Mouse (Mus musculus) lung, postnatal 10 days (tissue): ENCODE results near the gene Mkrn2os.

ENCODE experiments used
- DNase-seq: peaks from one replicate; pipeline ENCODE4 v3.0.0; 2021

Mkrn2os gene

GRCm38 (mm10) chr6:115582328-115583115, 9.9 kb downstream of the Mkrn2os start:
- no peak for DNase-seq

- no peak for DNase-seq
Measured at GRCm38 (mm10) chr6:115580810-115581209, 11.6 kb downstream of the Mkrn2os start.

DNA sequence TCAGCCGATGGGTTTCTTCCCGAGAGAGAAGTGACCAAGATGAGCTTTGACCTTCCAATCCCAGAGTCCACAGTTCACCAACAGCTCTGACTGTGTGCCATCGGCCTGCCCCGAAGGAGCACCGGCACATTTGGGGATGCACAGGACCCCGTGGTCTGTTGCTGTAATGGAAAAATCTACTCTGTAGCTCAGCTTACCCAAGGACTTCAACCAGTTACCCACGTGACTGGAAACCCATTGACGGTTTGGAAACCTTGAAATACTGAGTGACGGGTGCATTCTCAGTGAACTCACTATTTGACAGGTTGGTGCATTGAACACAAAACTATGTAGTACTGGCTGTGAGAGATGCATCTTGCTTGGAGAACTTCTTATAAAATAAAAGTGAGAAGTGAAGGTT, 14.4 kb downstream of the Mkrn2os start:
- no peak for DNase-seq

DNA sequence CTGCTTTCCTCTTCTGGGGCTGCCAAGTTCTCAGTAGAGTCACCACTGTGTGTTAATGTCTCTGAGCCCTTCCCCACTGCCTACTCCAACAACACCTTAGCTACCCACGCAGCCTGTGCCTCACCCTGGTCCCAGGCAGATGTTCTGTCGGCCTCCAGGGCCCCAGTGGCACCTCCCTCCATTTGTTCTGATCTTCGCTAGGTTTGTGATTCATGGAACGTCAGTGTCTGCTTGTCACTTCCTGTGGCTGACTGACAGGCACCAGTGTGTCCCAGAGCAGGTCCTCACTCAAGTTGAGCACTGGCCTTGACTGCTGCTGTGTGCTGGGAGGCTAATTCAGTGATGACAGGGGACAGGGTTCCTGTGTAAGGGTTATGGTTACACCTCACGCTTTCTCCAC, 15.0 kb downstream of the Mkrn2os start:
- DNase-seq: no peak

DNA sequence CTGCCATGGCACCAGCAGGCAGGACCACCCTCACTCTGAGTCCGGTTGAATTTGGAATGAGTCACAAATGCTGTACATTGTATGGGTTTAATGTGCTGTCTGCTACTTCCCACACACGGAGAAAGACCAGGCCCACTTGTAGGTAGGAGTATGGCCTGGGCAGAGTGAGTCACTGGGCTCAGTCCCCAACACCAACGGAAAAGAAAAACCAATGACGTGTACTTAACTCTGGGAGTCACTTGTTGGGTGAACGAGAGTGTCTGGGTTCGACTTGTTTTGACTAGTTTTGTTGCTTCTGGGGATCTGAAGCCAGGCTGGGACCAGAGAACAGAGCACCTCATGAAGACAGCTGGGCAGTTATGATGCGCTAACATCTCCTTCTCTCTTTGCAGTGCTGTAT, 18.2 kb downstream of the Mkrn2os start:
- no peak for DNase-seq

- DNase-seq: no peak
Measured at GRCm38 (mm10) chr6:115565479-115566045, 26.8 kb downstream of the Mkrn2os start.

DNA sequence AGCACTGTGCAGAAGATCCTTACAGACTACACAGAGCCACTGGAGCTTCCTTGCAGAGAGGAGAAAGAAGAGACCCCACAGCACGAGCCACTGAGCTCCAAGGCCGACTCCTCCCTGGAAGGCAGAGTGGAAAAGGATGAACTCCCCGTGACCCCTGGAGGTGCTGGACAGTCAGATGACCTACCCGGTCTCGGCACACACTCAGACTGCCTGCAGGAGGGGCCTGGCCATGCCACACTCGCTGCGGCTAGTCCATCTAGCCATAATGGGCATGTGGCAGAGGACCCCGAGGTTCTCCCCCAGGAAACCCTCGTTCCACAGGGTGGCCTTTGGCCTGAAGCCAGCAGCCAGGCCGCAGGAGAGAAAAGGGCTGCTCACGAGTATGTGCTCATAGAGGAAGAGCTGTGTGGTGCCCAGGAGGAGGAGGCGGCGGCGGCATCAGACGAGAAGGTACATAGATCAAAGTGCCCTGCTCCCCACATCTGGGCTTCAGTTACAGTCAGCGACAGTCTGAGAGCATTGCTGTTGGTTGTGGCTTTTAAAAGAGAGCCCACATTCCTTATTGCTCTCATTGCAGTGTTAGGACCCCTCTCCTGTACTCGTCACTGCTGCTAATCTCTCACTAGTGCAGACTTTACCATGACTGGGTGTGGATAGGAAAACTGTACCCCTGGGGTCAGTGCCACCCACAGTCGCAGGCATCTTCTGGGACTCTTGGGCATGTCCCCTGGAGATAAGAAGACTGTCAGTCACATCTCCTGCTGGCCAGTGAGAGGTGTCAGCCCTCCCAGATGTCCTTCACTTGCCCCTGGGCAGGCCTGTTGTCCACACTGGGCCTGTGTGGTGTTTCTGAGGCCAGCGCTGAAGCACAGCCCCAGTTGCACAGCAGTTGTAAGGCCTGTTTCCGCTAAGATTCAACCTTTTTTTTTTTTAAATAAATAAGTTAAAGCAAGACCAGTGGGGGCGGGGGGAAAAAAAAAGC, 32.4 kb downstream of the Mkrn2os start:
- DNase-seq: peak; percentile 59

DNA sequence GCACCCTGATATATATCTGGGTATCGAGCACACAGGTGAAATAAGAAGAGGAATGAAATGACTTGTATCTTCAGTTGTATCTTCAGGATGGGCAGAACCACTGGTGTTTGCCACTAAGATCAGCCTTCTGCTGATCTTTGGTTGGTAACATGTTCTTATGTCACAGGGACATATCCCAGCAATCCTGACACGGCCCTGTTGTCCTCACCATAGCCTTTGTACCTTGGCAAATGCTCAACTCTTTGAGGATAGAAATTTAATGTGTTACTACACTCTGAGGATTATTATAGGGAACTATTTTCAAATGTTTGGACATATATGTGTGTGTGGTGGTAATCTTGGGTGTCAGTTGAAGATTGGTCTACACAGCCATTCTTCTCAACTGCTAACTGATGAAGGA, 34.2 kb downstream of the Mkrn2os start:
- DNase-seq: no peak

- DNase-seq: no peak
Measured at GRCm38 (mm10) chr6:115555485-115555884, 36.9 kb downstream of the Mkrn2os start.

DNA sequence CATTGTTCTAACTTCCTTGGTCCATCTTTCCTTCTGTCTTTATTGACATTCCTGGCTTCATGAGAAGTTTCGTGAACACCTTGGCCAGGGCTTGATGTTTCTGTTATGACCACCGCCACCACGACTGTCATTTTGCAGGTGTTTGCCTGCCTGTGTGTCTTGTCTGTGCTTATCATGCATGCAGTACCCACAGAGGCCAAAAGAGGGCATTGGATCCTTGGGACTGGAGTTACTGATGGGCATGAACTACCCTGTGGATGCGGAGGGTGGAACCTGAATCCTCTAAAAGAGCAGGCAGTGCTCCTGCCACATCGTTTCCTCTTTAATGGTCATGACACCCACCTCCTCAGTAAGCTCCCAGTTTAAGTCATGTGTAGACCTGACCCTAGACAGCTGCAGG, 46.1 kb downstream of the Mkrn2os start:
- peak; percentile 63 for DNase-seq

GRCm38 (mm10) chr6:115544442-115544970, 47.9 kb downstream of the Mkrn2os start, which contains the start of gene Tsen2:
TSS of gene Tsen2 (plus strand) at chr6:115544664.
- peak; percentile 98 for DNase-seq

DNA sequence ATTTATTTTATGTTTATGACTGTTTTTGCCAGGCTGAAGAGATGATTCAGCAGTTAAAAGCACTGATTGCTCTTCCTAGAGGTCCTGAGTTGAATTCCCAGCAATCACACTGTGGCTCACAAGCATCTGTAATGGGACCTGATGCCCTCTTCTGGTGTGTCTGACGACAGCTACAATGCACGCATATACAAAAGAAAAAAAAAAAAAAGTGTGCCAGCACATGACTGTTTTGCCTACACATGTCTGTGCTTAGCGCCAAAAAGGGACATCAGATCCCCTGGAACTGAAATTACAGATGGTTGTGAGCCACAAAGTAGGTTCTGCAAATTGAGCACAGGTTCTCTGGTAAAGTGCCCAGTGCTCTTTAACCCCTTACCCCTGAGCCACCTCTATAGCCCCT, 50.0 kb downstream of the Mkrn2os start:
- no peak for DNase-seq

DNA sequence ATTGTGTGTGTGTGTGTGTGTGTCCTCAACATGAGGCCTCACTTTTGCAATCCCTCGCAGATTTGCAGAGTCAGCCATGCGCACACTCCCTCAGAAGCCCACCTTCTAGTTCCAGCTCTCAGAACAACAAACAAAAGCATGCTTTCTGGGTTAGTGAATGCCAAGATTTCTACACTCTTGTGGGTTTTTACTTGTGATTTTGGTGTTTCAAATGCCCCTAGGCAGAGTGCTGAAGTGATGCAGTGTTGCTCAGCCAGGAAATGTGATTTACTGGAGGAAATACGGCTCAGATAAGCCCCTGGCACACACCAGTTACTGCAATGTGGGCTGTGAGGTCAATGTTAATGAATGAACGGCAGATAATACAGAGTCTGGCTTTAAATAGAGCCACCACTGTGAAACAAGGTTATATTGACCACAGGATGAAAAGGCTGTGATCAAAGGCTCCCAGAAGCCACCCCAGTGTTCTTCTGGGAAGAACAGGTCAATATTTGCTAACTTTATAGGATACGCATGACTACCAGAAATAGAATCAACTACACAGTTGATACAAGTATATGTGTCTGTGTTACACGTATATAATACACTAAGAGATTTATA, 50.6 kb downstream of the Mkrn2os start:
- DNase-seq: peak; percentile 23

- peak; percentile 88 for DNase-seq
Measured at GRCm38 (mm10) chr6:115538645-115539429, 53.5 kb downstream of the Mkrn2os start.

- no peak for DNase-seq
Measured at GRCm38 (mm10) chr6:115536169-115536568, 56.2 kb downstream of the Mkrn2os start.

GRCm38 (mm10) chr6:115534617-115535016, 57.8 kb downstream of the Mkrn2os start:
- DNase-seq: peak; percentile 73
